Comparison of ENCODE assay signal across 8 mouse cellular contexts in genomic region chr5:87142865-87143456, GRCm38 (mm10). TPM values are rescaled to one million over a fixed set of nuclear protein-coding genes. Genes with fewer than 3 reads are reported as not detected.
DNase-seq lines count a peak whose midpoint lies in the region; ATAC-seq and TF ChIP-seq lines count a peak whose summit lies in the region.

No protein-coding gene starts in this region.

- peak; percentile 9 to 41 for DNase-seq in heart, postnatal 10 days
- DNase-seq in heart, adult 8-10 months (ENCODE audit: low spot score), result no peak
- DNase-seq in cerebellum, adult 9-11 months, result peak; percentile 3
- peak; percentile 38 for DNase-seq in hindbrain, embryonic 11.5 days (ENCODE audit: low spot score)
- DNase-seq in layer of hippocampus, adult 2 months (ENCODE audit: low spot score in 2 of 2), result peak; percentile 33 to 51
- DNase-seq in midbrain, embryonic 10.5 days (ENCODE audit: low spot score), result peak; percentile 14
- peak; percentile 61 for DNase-seq in yolk sac, embryonic 10.5 days (ENCODE audit: low spot score)

- no peak overlapping the region for H3K27ac ChIP-seq in hindbrain, embryonic 11.5 days (ENCODE audit: low read depth, low read length)
- no peak overlapping the region for H3K27ac ChIP-seq in layer of hippocampus, adult 2 months
- no peak overlapping the region for H3K27ac ChIP-seq in midbrain, embryonic 10.5 days (replicated peaks)

- peak; percentile 75; the same call in 1 of the 2 replicates for ATAC-seq in hindbrain, embryonic 11.5 days (ENCODE audit: low FRiP score)
- ATAC-seq in erythroblast, adult 5-6 weeks (replicated peaks; ENCODE audit: low FRiP score, poor library complexity, severe bottlenecking), result no peak

- H3K4me2 ChIP-seq in hindbrain, embryonic 11.5 days (replicated peaks; ENCODE audit: low read depth, low read length), result no peak overlapping the region

- H3K36me3 ChIP-seq in hindbrain, embryonic 11.5 days (ENCODE audit: control insufficient read depth, insufficient read depth, low read length), result no peaks in the 10 kb centered on the region
- no peaks in the 10 kb centered on the region for H3K36me3 ChIP-seq in midbrain, embryonic 10.5 days

- intact Hi-C loops in heart, postnatal 10 days (cut with DNase I), result loop anchor here (2.0 to 5.0 kb wide), 2 partner anchors 256 to 292 kb away; no protein-coding TSS in a partner anchor

- WGBS in hindbrain, embryonic 11.5 days, result 39% methylated on average over 3 of the region's 3 CpGs
- WGBS in midbrain, embryonic 10.5 days, result 38% methylated on average over 3 of the region's 3 CpGs

- H3K27me3 ChIP-seq in hindbrain, embryonic 11.5 days (ENCODE audit: control insufficient read depth, insufficient read depth, low read length), result no peaks in the 10 kb centered on the region
- no peaks in the 10 kb centered on the region for H3K27me3 ChIP-seq in midbrain, embryonic 10.5 days (ENCODE audit: low read depth, poor library complexity, severe bottlenecking)

- H3K4me1 ChIP-seq in hindbrain, embryonic 11.5 days (replicated peaks; ENCODE audit: control insufficient read depth, insufficient read depth, low read length), result no peaks in the 10 kb centered on the region
- no peaks in the 10 kb centered on the region for H3K4me1 ChIP-seq in midbrain, embryonic 10.5 days

- no peaks in the 10 kb centered on the region for H3K9me3 ChIP-seq in hindbrain, embryonic 11.5 days (ENCODE audit: control insufficient read depth, low read length)
- H3K9me3 ChIP-seq in midbrain, embryonic 10.5 days (replicated peaks), result no peaks in the 10 kb centered on the region

- no peak overlapping the region for H3K9ac ChIP-seq in hindbrain, embryonic 11.5 days (ENCODE audit: low read depth, low read length)

- H3K4me3 ChIP-seq in hindbrain, embryonic 11.5 days (ENCODE audit: low read depth, low read length), result no peak overlapping the region
- no peak overlapping the region for H3K4me3 ChIP-seq in layer of hippocampus, adult 2 months
- H3K4me3 ChIP-seq in midbrain, embryonic 10.5 days, result no peak overlapping the region

- TF ChIP-seq CTCF in layer of hippocampus, adult 2 months (conservative IDR thresholded peaks at IDR 0.05), result peak; percentile 86

RNA-seq across cellular contexts. Expression of gene Ugt2b5, which starts 2.8 kb away (rescaled TPM):
- not detected for total RNA-seq in heart, postnatal 10 days (2021)
- total RNA-seq in heart, adult 8-10 months (2022), result not detected
- not detected in 2 replicates for polyA plus RNA-seq in hindbrain, embryonic 11.5 days (2014; fragmentation: Nextera tagmentation; extraction: Ambion mirVana)
- not detected for total RNA-seq in layer of hippocampus, adult 2 months (2021)
- polyA plus RNA-seq in midbrain, embryonic 10.5 days (2016; fragmentation: Nextera tagmentation; extraction: Ambion mirVana), result not detected in 2 replicates
- total RNA-seq in erythroblast, adult 5-6 weeks (2015; ENCODE audit: low replicate concordance), result not detected in 2 replicates
- total RNA-seq in erythroblast, adult 5-6 weeks (2017; ENCODE audit: low replicate concordance), result not detected in 2 replicates

RNA-seq across cellular contexts. Expression of gene Ugt2b36, which starts 50.6 kb away (rescaled TPM):
- not detected for total RNA-seq in heart, postnatal 10 days (2021)
- total RNA-seq in heart, adult 8-10 months (2022), result not detected
- polyA plus RNA-seq in hindbrain, embryonic 11.5 days (2014; fragmentation: Nextera tagmentation; extraction: Ambion mirVana), result not detected in 2 replicates
- total RNA-seq in layer of hippocampus, adult 2 months (2021), result not detected
- polyA plus RNA-seq in midbrain, embryonic 10.5 days (2016; fragmentation: Nextera tagmentation; extraction: Ambion mirVana), result not detected in 2 replicates
- not detected in 2 replicates for total RNA-seq in erythroblast, adult 5-6 weeks (2015; ENCODE audit: low replicate concordance)
- total RNA-seq in erythroblast, adult 5-6 weeks (2017; ENCODE audit: low replicate concordance), result not detected in 2 replicates
